Mouse (Mus musculus): ENCODE measurements around the gene Wdr83. TPM values are rescaled to one million over a fixed set of nuclear protein-coding genes. Genes with fewer than 3 reads are reported as not detected.
A peak's percentile ranks its signal among the peaks of the same experiment; 100 is the strongest.
"Not testable (repeated sequence)": the region's sequence is repeated elsewhere in the genome, so short reads cannot be mapped to it uniquely, and the experiment has no call there.

Wdr83 gene
- polyA plus RNA-seq, 1 experiment from 2014 or later = 46.2 TPM

GRCm38 (mm10) chr8:85095566-85095965 is 14.5 kb upstream of the Wdr83 start:
- Histone ChIP-seq H3K27me3 (no peaks in the 10 kb centered on the region), H3K4me1 (no peaks in the 10 kb centered on the region), H3K36me3 (peaks cover 69% of the 10 kb centered on the region), H3K9me3 (no peaks in the 10 kb centered on the region), H3K4me3 (no peak overlapping the region), H3K9ac (no peak overlapping the region), H3K4me2 (no peak overlapping the region), H3K27ac (no peak overlapping the region)
- no peak for ATAC-seq (ENCODE audit: insufficient number of reproducible peaks, insufficient read depth, low FRiP score, low TSS enrichment, low read depth)
- WGBS = 97% methylated on average over 7 of the region's 7 CpGs

- 95% methylated on average over 13 of the region's 13 CpGs for WGBS
- Histone ChIP-seq H3K27me3 (no peaks in the 10 kb centered on the region), H3K36me3 (peaks cover 69% of the 10 kb centered on the region), H3K9me3 (no peaks in the 10 kb centered on the region), H3K4me1 (no peaks in the 10 kb centered on the region), H3K9ac (no peak overlapping the region), H3K4me3 (no peak overlapping the region), H3K27ac (no peak overlapping the region), H3K4me2 (no peak overlapping the region)
- no peak for ATAC-seq (ENCODE audit: insufficient number of reproducible peaks, insufficient read depth, low FRiP score, low TSS enrichment, low read depth)
Observed at GRCm38 (mm10) chr8:85095051-85095450, 13.9 kb upstream of the Wdr83 start.

- WGBS = 39% methylated on average over 21 of the region's 21 CpGs
- H3K27me3 ChIP-seq = no peaks in the 10 kb centered on the region
- no peak overlapping the region for H3K9ac ChIP-seq
- H3K36me3 ChIP-seq = peaks cover 76% of the 10 kb centered on the region
- H3K4me1 ChIP-seq = no peaks in the 10 kb centered on the region
- no peak for ATAC-seq (ENCODE audit: insufficient number of reproducible peaks, insufficient read depth, low FRiP score, low TSS enrichment, low read depth)
- H3K4me3 ChIP-seq = no peak overlapping the region
- H3K27ac ChIP-seq = no peak overlapping the region
- H3K4me2 ChIP-seq = no peak overlapping the region
- no peaks in the 10 kb centered on the region for H3K9me3 ChIP-seq
Observed at GRCm38 (mm10) chr8:85091526-85092090, 10.5 kb upstream of the Wdr83 start.

- Histone ChIP-seq H3K4me1 (no peaks in the 10 kb centered on the region), H3K9me3 (no peaks in the 10 kb centered on the region), H3K9ac (no peak overlapping the region), H3K4me2 (no peak overlapping the region), H3K27ac (no peak overlapping the region), H3K4me3 (no peak overlapping the region), H3K36me3 (peaks cover 73% of the 10 kb centered on the region), H3K27me3 (no peaks in the 10 kb centered on the region)
- WGBS = 88% methylated on average over 11 of the region's 11 CpGs
- no peak for ATAC-seq (ENCODE audit: insufficient number of reproducible peaks, insufficient read depth, low FRiP score, low TSS enrichment, low read depth)
Observed at GRCm38 (mm10) chr8:85090856-85091255, 9.8 kb upstream of the Wdr83 start.

- Histone ChIP-seq H3K9me3 (no peaks in the 10 kb centered on the region), H3K4me1 (peaks cover 6% of the 10 kb centered on the region), H3K27me3 (no peaks in the 10 kb centered on the region), H3K36me3 (peaks cover 69% of the 10 kb centered on the region), H3K4me3 (no peak overlapping the region), H3K9ac (no peak overlapping the region), H3K27ac (no peak overlapping the region), H3K4me2 (no peak overlapping the region)
- no peak for ATAC-seq (ENCODE audit: insufficient number of reproducible peaks, insufficient read depth, low FRiP score, low TSS enrichment, low read depth)
- WGBS = 82% methylated on average over 2 of the region's 2 CpGs
Observed at GRCm38 (mm10) chr8:85088771-85089170, 7.7 kb upstream of the Wdr83 start.

- Histone ChIP-seq H3K27me3 (no peaks in the 10 kb centered on the region), H3K9me3 (no peaks in the 10 kb centered on the region), H3K9ac (no peak overlapping the region), H3K27ac (no peak overlapping the region), H3K36me3 (peaks cover 53% of the 10 kb centered on the region), H3K4me1 (peaks cover 22% of the 10 kb centered on the region), H3K4me2 (no peak overlapping the region), H3K4me3 (no peak overlapping the region)
- no peak for ATAC-seq (ENCODE audit: insufficient number of reproducible peaks, insufficient read depth, low FRiP score, low TSS enrichment, low read depth)
- WGBS = 73% methylated on average over 3 of the region's 3 CpGs
Observed at GRCm38 (mm10) chr8:85086238-85086637, 5.1 kb upstream of the Wdr83 start.

- no peak for ATAC-seq (ENCODE audit: insufficient number of reproducible peaks, insufficient read depth, low FRiP score, low TSS enrichment, low read depth)
- 84% methylated on average over 8 of the region's 8 CpGs for WGBS
- Histone ChIP-seq H3K27me3 (no peaks in the 10 kb centered on the region), H3K27ac (no peak overlapping the region), H3K9me3 (no peaks in the 10 kb centered on the region), H3K36me3 (peaks cover 46% of the 10 kb centered on the region), H3K9ac (no peak overlapping the region), H3K4me3 (no peak overlapping the region), H3K4me1 (peaks cover 27% of the 10 kb centered on the region), H3K4me2 (no peak overlapping the region)
Observed at GRCm38 (mm10) chr8:85084633-85085032, 3.5 kb upstream of the Wdr83 start.

GRCm38 (mm10) chr8:85083108-85083813 is 2.2 kb upstream of the Wdr83 start, which contains the start of gene Man2b1:
Man2b1 (plus strand) TSS chr8:85083270.
- Histone ChIP-seq H3K27me3 (no peaks in the 10 kb centered on the region), H3K9ac (peak within 1 kb of the TSS; percentile 77), H3K36me3 (peaks cover 39% of the 10 kb centered on the region), H3K4me3 (peak within 1 kb of the TSS; percentile 68), H3K4me1 (peaks cover 31% of the 10 kb centered on the region), H3K4me2 (peak within 1 kb of the TSS; percentile 90), H3K9me3 (no peaks in the 10 kb centered on the region), H3K27ac (0 out of 2 replicates have a peak within 1 kb of the TSS, but pooled peaks have one; percentile 0)
- peak; percentile 84 for ATAC-seq (ENCODE audit: insufficient number of reproducible peaks, insufficient read depth, low FRiP score, low TSS enrichment, low read depth)
- WGBS = under 1% methylated on average over 30 of the region's 30 CpGs

- H3K9ac ChIP-seq; H3K27me3 ChIP-seq; H3K4me2 ChIP-seq; H3K9me3 ChIP-seq; H3K27ac ChIP-seq; ATAC-seq (ENCODE audit: insufficient number of reproducible peaks, insufficient read depth, low FRiP score, low TSS enrichment, low read depth); H3K4me3 ChIP-seq: not testable (repeated sequence)
- H3K36me3 ChIP-seq = peaks cover 34% of the 10 kb centered on the region
- 89% methylated on average over 4 of the region's 4 CpGs for WGBS
- peaks cover 31% of the 10 kb centered on the region for H3K4me1 ChIP-seq
Observed at GRCm38 (mm10) chr8:85082169-85082568, 1.1 kb upstream of the Wdr83 start.

- Histone ChIP-seq H3K9me3 (no peaks in the 10 kb centered on the region), H3K4me3 (peak within 1 kb of the TSS; percentile 93), H3K27me3 (no peaks in the 10 kb centered on the region), H3K27ac (peak within 1 kb of the TSS; percentile 62), H3K4me1 (peaks cover 31% of the 10 kb centered on the region), H3K9ac (peak within 1 kb of the TSS; percentile 92), H3K36me3 (peaks cover 35% of the 10 kb centered on the region), H3K4me2 (peak within 1 kb of the TSS; percentile 97)
- under 1% methylated on average over 30 of the region's 30 CpGs for WGBS
- peak; percentile 17; the same call in 1 of the 2 replicates for ATAC-seq (ENCODE audit: insufficient number of reproducible peaks, insufficient read depth, low FRiP score, low TSS enrichment, low read depth)
Observed at GRCm38 (mm10) chr8:85080532-85081215, 432 bp downstream of the Wdr83 start, which contains the start of gene Wdr83os. Wdr83os (plus strand) TSS chr8:85080740.

GRCm38 (mm10) chr8:85080214-85080531 is 933 bp downstream of the Wdr83 start:
- no peaks in the 10 kb centered on the region for H3K9me3 ChIP-seq
- WGBS = under 1% methylated on average over 25 of the region's 25 CpGs
- H3K4me3 ChIP-seq = peak overlapping the region; percentile 93
- no peak for ATAC-seq (ENCODE audit: insufficient number of reproducible peaks, insufficient read depth, low FRiP score, low TSS enrichment, low read depth)
- peaks cover 31% of the 10 kb centered on the region for H3K4me1 ChIP-seq
- H3K27ac ChIP-seq = peak overlapping the region; percentile 62
- H3K27me3 ChIP-seq = no peaks in the 10 kb centered on the region
- peaks cover 35% of the 10 kb centered on the region for H3K36me3 ChIP-seq
- H3K4me2 ChIP-seq = peak overlapping the region; percentile 97
- peak overlapping the region; percentile 92 for H3K9ac ChIP-seq

GRCm38 (mm10) chr8:85076993-85077392 is 4.1 kb downstream of the Wdr83 start:
- Histone ChIP-seq H3K4me2 (no peak overlapping the region), H3K4me3 (no peak overlapping the region), H3K4me1 (peaks cover 19% of the 10 kb centered on the region), H3K27me3 (no peaks in the 10 kb centered on the region), H3K36me3 (peaks cover 52% of the 10 kb centered on the region), H3K9me3 (no peaks in the 10 kb centered on the region), H3K27ac (no peak overlapping the region), H3K9ac (no peak overlapping the region)
- no peak for ATAC-seq (ENCODE audit: insufficient number of reproducible peaks, insufficient read depth, low FRiP score, low TSS enrichment, low read depth)
- 0% methylated on average over 2 of the region's 2 CpGs for WGBS
